Mouse (Mus musculus): ENCODE data around the gene Tmtc2. TPM values are rescaled to one million over a fixed set of nuclear protein-coding genes. Genes with fewer than 3 reads are reported as not detected.

The Tmtc2 gene
- polyA plus RNA-seq, 1 experiment from 2014 or later: 15.2 TPM

GRCm38 (mm10) chr10:105165291-105165690 is 409.0 kb downstream of the Tmtc2 start:
- Histone ChIP-seq H3K9me3 (replicated peaks) (no peaks in the 10 kb centered on the region), H3K4me1 (no peaks in the 10 kb centered on the region), H3K36me3 (no peaks in the 10 kb centered on the region), H3K4me3 (replicated peaks) (no peak overlapping the region), H3K27ac (replicated peaks) (no peak overlapping the region), H3K27me3 (no peaks in the 10 kb centered on the region), H3K4me2 (replicated peaks) (no peak overlapping the region), H3K9ac (no peak overlapping the region)
- ATAC-seq (ENCODE audit: insufficient number of reproducible peaks, low FRiP score, low TSS enrichment, low read depth): no peak
- 47% methylated on average over 5 of the region's 5 CpGs for WGBS

- no peak overlapping the region for H3K27ac ChIP-seq (replicated peaks)
- H3K4me2 ChIP-seq (replicated peaks): no peak overlapping the region
- H3K9me3 ChIP-seq (replicated peaks): no peaks in the 10 kb centered on the region
- H3K27me3 ChIP-seq: no peaks in the 10 kb centered on the region
- no peak for ATAC-seq (ENCODE audit: insufficient number of reproducible peaks, low FRiP score, low TSS enrichment, low read depth)
- no peaks in the 10 kb centered on the region for H3K4me1 ChIP-seq
- H3K36me3 ChIP-seq: no peaks in the 10 kb centered on the region
- H3K4me3 ChIP-seq (replicated peaks): no peak overlapping the region
- no peak overlapping the region for H3K9ac ChIP-seq
These were observed 420.5 kb downstream of the Tmtc2 start for GRCm38 (mm10) chr10:105153789-105154188.

- Histone ChIP-seq H3K4me1 (no peaks in the 10 kb centered on the region), H3K27ac (replicated peaks) (no peak overlapping the region), H3K9ac (no peak overlapping the region), H3K9me3 (replicated peaks) (no peaks in the 10 kb centered on the region), H3K36me3 (no peaks in the 10 kb centered on the region), H3K4me2 (replicated peaks) (no peak overlapping the region), H3K4me3 (replicated peaks) (no peak overlapping the region), H3K27me3 (no peaks in the 10 kb centered on the region)
- 63% methylated on average over 4 of the region's 4 CpGs for WGBS
- no peak for ATAC-seq (ENCODE audit: insufficient number of reproducible peaks, low FRiP score, low TSS enrichment, low read depth)
These were observed 429.9 kb downstream of the Tmtc2 start for GRCm38 (mm10) chr10:105144382-105144781.

- no peaks in the 10 kb centered on the region for H3K4me1 ChIP-seq
- no peak overlapping the region for H3K4me2 ChIP-seq (replicated peaks)
- no peaks in the 10 kb centered on the region for H3K27me3 ChIP-seq
- no peaks in the 10 kb centered on the region for H3K9me3 ChIP-seq (replicated peaks)
- ATAC-seq (ENCODE audit: insufficient number of reproducible peaks, low FRiP score, low TSS enrichment, low read depth): no peak
- H3K27ac ChIP-seq (replicated peaks): no peak overlapping the region
- H3K36me3 ChIP-seq: no peaks in the 10 kb centered on the region
- no peak overlapping the region for H3K4me3 ChIP-seq (replicated peaks)
- H3K9ac ChIP-seq: no peak overlapping the region
- 74% methylated on average over 3 of the region's 3 CpGs for WGBS
These were observed 432.1 kb downstream of the Tmtc2 start for GRCm38 (mm10) chr10:105142201-105142600.
